Mouse (Mus musculus) c-Kit-positive CD71-positive TER-119-negative erythroid progenitor cells, embryonic 14.5 days (primary cell): ENCODE measurements around the gene Fcer1g.

Experiments used
- DNase-seq: peaks from one replicate; pipeline ENCODE4 v3.0.0-alpha.2; 2013; ENCODE audit warnings: low read depth

Fcer1g gene

DNA sequence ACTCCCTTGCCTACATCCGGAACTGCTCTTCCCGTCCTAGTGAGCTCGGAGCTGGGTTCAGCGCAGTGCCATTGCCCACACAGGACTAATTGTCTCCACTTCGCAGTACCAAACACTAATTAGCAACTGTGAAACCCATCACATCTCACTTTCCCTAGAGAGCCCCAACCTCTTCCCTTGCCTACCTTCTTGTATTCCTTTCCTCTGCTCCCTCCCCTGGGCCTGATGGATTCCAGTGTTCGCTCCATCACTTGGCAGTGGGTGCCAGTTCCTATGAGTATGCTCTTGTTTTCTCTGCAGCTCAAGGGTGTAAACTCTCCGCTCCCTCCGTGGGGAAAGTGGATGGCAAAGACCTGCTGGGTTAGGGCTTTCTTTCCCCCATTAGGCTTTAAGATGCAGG lies 48.5 kb downstream of the Fcer1g start:
- no peak for DNase-seq

DNA sequence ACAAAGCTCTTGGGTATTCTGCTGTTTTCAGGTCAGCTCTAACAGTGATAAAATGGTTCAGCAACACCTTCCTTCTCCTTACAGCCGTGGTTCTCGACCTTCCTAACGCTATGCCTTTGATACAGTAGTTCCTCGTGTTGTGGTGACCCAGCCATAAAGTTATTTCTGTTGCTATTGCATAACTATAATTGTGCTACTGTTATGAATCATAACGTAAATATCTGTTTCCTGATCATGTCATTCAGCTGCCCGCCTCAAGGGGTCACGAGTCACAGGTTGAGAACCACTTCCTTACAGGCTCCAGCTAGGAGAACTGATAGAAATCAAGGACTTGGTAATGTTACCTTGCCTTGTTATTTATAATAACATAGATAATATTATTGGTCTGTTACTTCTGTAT lies 49.9 kb downstream of the Fcer1g start:
- no peak for DNase-seq

DNA sequence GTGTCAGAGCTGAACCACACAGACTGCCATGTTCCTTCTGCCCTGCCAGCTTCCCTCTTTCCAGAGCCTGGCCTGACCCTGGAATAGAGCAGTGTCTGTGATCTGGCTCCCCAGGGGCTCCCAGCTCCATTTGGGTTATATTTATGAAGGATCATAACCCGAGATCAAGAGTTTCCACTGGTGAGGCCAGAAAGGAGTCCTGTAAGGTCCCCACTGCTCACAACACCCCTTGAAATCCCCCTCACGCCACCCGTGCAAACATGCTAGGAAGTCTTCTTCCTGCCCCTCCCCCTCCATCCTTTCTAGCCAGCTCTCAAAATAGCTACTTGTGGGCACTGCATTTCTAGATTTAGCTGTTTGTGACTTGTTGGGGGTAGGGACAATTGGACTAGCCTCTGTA lies 50.5 kb downstream of the Fcer1g start:
- DNase-seq = no peak

DNA sequence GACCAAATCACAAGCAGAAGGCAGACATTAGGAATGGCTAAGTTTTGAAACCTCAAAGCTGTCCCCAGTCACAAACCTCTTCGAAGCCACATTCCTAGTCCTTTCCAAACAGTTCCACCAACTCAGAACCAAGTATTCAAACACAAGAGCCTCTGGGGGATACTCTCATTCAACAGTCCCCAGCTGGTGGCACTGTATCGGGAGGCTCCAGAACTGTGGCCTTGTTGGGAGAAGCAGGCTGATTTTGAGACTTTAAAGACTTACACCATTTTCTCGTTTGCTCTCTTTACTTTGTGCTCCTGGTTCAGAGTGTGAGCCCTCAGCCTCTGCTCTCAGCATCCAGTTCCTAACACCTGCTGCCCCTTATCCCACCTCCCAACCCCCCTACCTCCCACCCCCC lies 51.1 kb downstream of the Fcer1g start:
- no peak for DNase-seq
